Mouse (Mus musculus) small intestine, adult 2 months (tissue): Measurements from ENCODE around the gene Nectin2.

Source experiments
- CTCF ChIP-seq: fragments of 200-500 bp; IDR thresholded peaks from 2 replicates; pipeline ENCODE4 v1.5.1; 2012; ENCODE audit warnings: low read depth, mild to moderate bottlenecking, control low read depth, inconsistent platforms, low read length, moderate library complexity, mixed read lengths; ENCODE audit not compliant: insufficient replicate concordance, insufficient read length; ENCODE audit errors: extremely low read depth
- POLR2A ChIP-seq: fragments of 200-500 bp; IDR thresholded peaks from 2 replicates; pipeline ENCODE4 v1.6.1; 2012; ENCODE audit warnings: low read depth, mild to moderate bottlenecking, control low read depth, inconsistent platforms, low read length, moderate library complexity

DNA sequence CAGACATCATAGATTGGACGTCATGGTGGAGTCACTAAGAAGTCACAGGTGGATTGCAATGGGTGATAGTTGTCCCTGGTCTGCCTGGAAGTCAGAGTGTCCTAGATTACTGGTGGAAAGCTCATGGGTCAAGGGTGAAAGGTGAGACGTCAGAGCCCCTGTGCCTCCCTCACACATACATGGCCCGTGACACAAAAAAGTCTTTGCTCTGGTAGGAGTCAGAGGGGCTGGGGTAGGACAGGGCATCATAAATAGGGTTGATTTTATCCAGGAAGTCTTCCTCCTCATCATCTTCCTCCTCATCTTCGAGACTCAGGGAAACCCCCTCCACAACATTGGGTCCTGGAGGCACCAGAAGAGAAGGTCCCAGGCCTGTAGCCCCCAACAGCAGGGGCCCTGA lies 32.9 kb downstream of the Nectin2 start:
- TF ChIP-seq CTCF (no peak), POLR2A (no peak)
